Comparison of ENCODE assay signal across 17 mouse cellular contexts in genomic region chr17:45468302-45468701, GRCm38 (mm10). TPM values are rescaled to one million over a fixed set of nuclear protein-coding genes. Genes with fewer than 3 reads are reported as not detected.
"Had no signal": no experiment of that assay in that cellular context is flagged by ENCODE, and none has a peak within 500 bp of the region (broad histone marks: within the 10 kb centered on the region; RNA-seq: fewer than 3 reads in every experiment).

No protein-coding gene starts in this region.

- H3K4me2 ChIP-seq: liver, embryonic 11.5 days; liver, embryonic 15.5 days; midbrain, embryonic 15.5 days; neural tube, embryonic 13.5 days had no signal

- H3K9me3 ChIP-seq: limb, embryonic 10.5 days; liver, embryonic 15.5 days had no signal

- H3K36me3 ChIP-seq: limb, embryonic 10.5 days; liver, embryonic 15.5 days; midbrain, embryonic 10.5 days; midbrain, embryonic 15.5 days; neural tube, embryonic 13.5 days had no signal

- ATAC-seq: lung, postnatal 0 days; midbrain, embryonic 15.5 days had no signal

- H3K9ac ChIP-seq: liver, embryonic 15.5 days; midbrain, embryonic 15.5 days; neural tube, embryonic 13.5 days had no signal

- H3K4me3 ChIP-seq: left cerebral cortex, adult 2 months; limb, embryonic 10.5 days; liver, embryonic 15.5 days; midbrain, embryonic 10.5 days; midbrain, embryonic 15.5 days; neural tube, embryonic 13.5 days had no signal

- H3K4me1 ChIP-seq: liver, embryonic 15.5 days; midbrain, embryonic 10.5 days; midbrain, embryonic 15.5 days; neural tube, embryonic 13.5 days had no signal

- H3K27me3 ChIP-seq: midbrain, embryonic 15.5 days had no signal

- H3K27ac ChIP-seq: left cerebral cortex, adult 2 months; limb, embryonic 10.5 days; liver, embryonic 15.5 days; midbrain, embryonic 10.5 days; midbrain, embryonic 15.5 days; neural tube, embryonic 13.5 days had no signal

- DNase-seq: kidney, postnatal 10 days; kidney, postnatal 4 days; lung, adult 2 months; lung, postnatal 36 days; right cerebral cortex, postnatal 14 days; thymus, adult 18-20 months; thymus, postnatal 14 days had no signal

RNA-seq across cellular contexts. Expression of gene Spats1, which starts 6.9 kb away (rescaled TPM):
- total RNA-seq: megakaryocyte progenitor cell, adult 5-6 weeks had no signal
- polyA plus RNA-seq: spleen, adult 2 months had no signal

RNA-seq across cellular contexts. Expression of gene Tcte1, which starts 54.9 kb away (rescaled TPM):
- total RNA-seq: megakaryocyte progenitor cell, adult 5-6 weeks had no signal
